Mouse (Mus musculus): ENCODE measurements around the gene Fam78a. TPM values are rescaled to one million over a fixed set of nuclear protein-coding genes. Genes with fewer than 3 reads are reported as not detected.
"Not testable (repeated sequence)": the region's sequence is repeated elsewhere in the genome, so short reads cannot be mapped to it uniquely, and the experiment has no call there.

The Fam78a gene
- total RNA-seq, 1 experiment: 4.1 TPM

DNA sequence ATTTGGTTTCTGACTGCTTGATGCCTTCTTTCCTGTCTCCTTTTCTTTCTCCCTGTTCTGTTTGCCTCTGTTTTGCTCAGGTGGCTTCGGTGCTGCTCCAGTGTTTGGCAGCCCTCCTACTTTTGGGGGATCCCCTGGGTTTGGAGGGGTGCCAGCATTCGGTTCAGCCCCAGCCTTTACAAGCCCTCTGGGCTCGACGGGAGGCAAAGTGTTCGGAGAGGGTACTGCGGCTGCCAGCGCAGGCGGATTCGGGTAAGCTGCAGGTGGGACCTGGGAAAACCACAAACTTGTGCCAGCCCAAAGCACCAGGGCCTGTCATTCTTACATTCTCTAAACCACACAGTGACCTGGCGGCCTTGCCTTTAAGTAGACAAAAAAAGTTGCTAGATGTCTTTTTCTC lies 37.3 kb downstream of the Fam78a start:
- Histone ChIP-seq H3K36me3 (ENCODE audit: control insufficient read depth, insufficient read depth, low read length, poor library complexity, severe bottlenecking) (peaks cover 45% of the 10 kb centered on the region), H3K4me1 (ENCODE audit: control insufficient read depth in 2 of 2, insufficient read depth in 2 of 2, low read length in 2 of 2, poor library complexity in 1 of 2) (no peaks in the 10 kb centered on the region), H3K4me3 (ENCODE audit: insufficient read depth in 1 of 2, low read depth in 1 of 2, low read length in 2 of 2, poor library complexity in 1 of 2, severe bottlenecking in 1 of 2) (no peak overlapping the region), H3K9ac (ENCODE audit: insufficient read depth, low read depth, low read length, poor library complexity, severe bottlenecking) (no peak overlapping the region), H3K9me3 (ENCODE audit: control insufficient read depth, insufficient read depth, low read depth, low read length) (no peaks in the 10 kb centered on the region), H3K27ac (ENCODE audit: insufficient read depth, low read depth, low read length, poor library complexity, severe bottlenecking) (no peak overlapping the region)
- TF ChIP-seq MAFK (IDR thresholded peaks at IDR 0.05; ENCODE audit: insufficient read depth, low read depth, low read length) (no peak), ZC3H11A (IDR thresholded peaks at IDR 0.05; ENCODE audit: borderline replicate concordance, low read depth, low read length) (no peak), CHD2 (IDR thresholded peaks at IDR 0.05; ENCODE audit: low read depth, low read length) (no peak), HCFC1 (IDR thresholded peaks at IDR 0.05; ENCODE audit: borderline replicate concordance, insufficient read depth, low read length) (no peak), ZNF384 (IDR thresholded peaks at IDR 0.05; ENCODE audit: low read depth, low read length) (no peak)
- in situ Hi-C loops (cut with MboI; ENCODE audit: low sequenced_read_pairs in 2 of 2, unreplicated experiment in 2 of 2): no loop called here
- DNase-seq (ENCODE audit: low read depth, low spot score): no peak

GRCm38 (mm10) chr2:32046009-32046408 lies 38.6 kb downstream of the Fam78a start:
- no peak overlapping the region for H3K27ac ChIP-seq (ENCODE audit: insufficient read depth, low read depth, low read length, poor library complexity, severe bottlenecking)
- H3K9ac ChIP-seq (ENCODE audit: insufficient read depth, low read depth, low read length, poor library complexity, severe bottlenecking): no peak overlapping the region
- H3K9me3 ChIP-seq (ENCODE audit: control insufficient read depth, insufficient read depth, low read depth, low read length): no peaks in the 10 kb centered on the region
- TF ChIP-seq HCFC1 (IDR thresholded peaks at IDR 0.05; ENCODE audit: borderline replicate concordance, insufficient read depth, low read length): no peak
- TF ChIP-seq CHD2 (IDR thresholded peaks at IDR 0.05; ENCODE audit: low read depth, low read length): no peak
- TF ChIP-seq MAFK (IDR thresholded peaks at IDR 0.05; ENCODE audit: insufficient read depth, low read depth, low read length): no peak
- TF ChIP-seq ZC3H11A (IDR thresholded peaks at IDR 0.05; ENCODE audit: borderline replicate concordance, low read depth, low read length): no peak
- no peak for TF ChIP-seq ZNF384 (IDR thresholded peaks at IDR 0.05; ENCODE audit: low read depth, low read length)
- H3K4me3 ChIP-seq (ENCODE audit: insufficient read depth in 1 of 2, low read depth in 1 of 2, low read length in 2 of 2, poor library complexity in 1 of 2, severe bottlenecking in 1 of 2): no peak overlapping the region
- DNase-seq (ENCODE audit: low read depth, low spot score): no peak
- H3K4me1 ChIP-seq (ENCODE audit: control insufficient read depth in 2 of 2, insufficient read depth in 2 of 2, low read length in 2 of 2, poor library complexity in 1 of 2): no peaks in the 10 kb centered on the region
- peaks cover 41% of the 10 kb centered on the region for H3K36me3 ChIP-seq (ENCODE audit: control insufficient read depth, insufficient read depth, low read length, poor library complexity, severe bottlenecking)
- in situ Hi-C loops (cut with MboI; ENCODE audit: low sequenced_read_pairs in 2 of 2, unreplicated experiment in 2 of 2): no loop called here

- no peaks in the 10 kb centered on the region for H3K9me3 ChIP-seq (ENCODE audit: control insufficient read depth, insufficient read depth, low read depth, low read length)
- no peaks in the 10 kb centered on the region for H3K4me1 ChIP-seq (ENCODE audit: control insufficient read depth in 2 of 2, insufficient read depth in 2 of 2, low read length in 2 of 2, poor library complexity in 1 of 2)
- H3K36me3 ChIP-seq (ENCODE audit: control insufficient read depth, insufficient read depth, low read length, poor library complexity, severe bottlenecking): peaks cover 40% of the 10 kb centered on the region
- DNase-seq (ENCODE audit: low read depth, low spot score): no peak
- TF ChIP-seq HCFC1 (IDR thresholded peaks at IDR 0.05; ENCODE audit: borderline replicate concordance, insufficient read depth, low read length) (no peak), CHD2 (IDR thresholded peaks at IDR 0.05; ENCODE audit: low read depth, low read length) (no peak), ZNF384 (IDR thresholded peaks at IDR 0.05; ENCODE audit: low read depth, low read length) (no peak), ZC3H11A (IDR thresholded peaks at IDR 0.05; ENCODE audit: borderline replicate concordance, low read depth, low read length) (no peak), MAFK (IDR thresholded peaks at IDR 0.05; ENCODE audit: insufficient read depth, low read depth, low read length) (no peak)
- H3K9ac ChIP-seq (ENCODE audit: insufficient read depth, low read depth, low read length, poor library complexity, severe bottlenecking): no peak overlapping the region
- in situ Hi-C loops (cut with MboI; ENCODE audit: low sequenced_read_pairs in 2 of 2, unreplicated experiment in 2 of 2): no loop called here
- H3K4me3 ChIP-seq (ENCODE audit: insufficient read depth in 1 of 2, low read depth in 1 of 2, low read length in 2 of 2, poor library complexity in 1 of 2, severe bottlenecking in 1 of 2): no peak overlapping the region
- H3K27ac ChIP-seq (ENCODE audit: insufficient read depth, low read depth, low read length, poor library complexity, severe bottlenecking): no peak overlapping the region
These were observed 39.3 kb downstream of the Fam78a start for GRCm38 (mm10) chr2:32045375-32045774.

GRCm38 (mm10) chr2:32043836-32044235 lies 40.8 kb downstream of the Fam78a start:
- Histone ChIP-seq H3K4me1 (ENCODE audit: control insufficient read depth in 2 of 2, insufficient read depth in 2 of 2, low read length in 2 of 2, poor library complexity in 1 of 2) (no peaks in the 10 kb centered on the region), H3K36me3 (ENCODE audit: control insufficient read depth, insufficient read depth, low read length, poor library complexity, severe bottlenecking) (peaks cover 48% of the 10 kb centered on the region), H3K9ac (ENCODE audit: insufficient read depth, low read depth, low read length, poor library complexity, severe bottlenecking) (no peak overlapping the region), H3K4me3 (ENCODE audit: insufficient read depth in 1 of 2, low read depth in 1 of 2, low read length in 2 of 2, poor library complexity in 1 of 2, severe bottlenecking in 1 of 2) (no peak overlapping the region), H3K27ac (ENCODE audit: insufficient read depth, low read depth, low read length, poor library complexity, severe bottlenecking) (no peak overlapping the region), H3K9me3 (ENCODE audit: control insufficient read depth, insufficient read depth, low read depth, low read length) (no peaks in the 10 kb centered on the region)
- TF ChIP-seq CHD2 (IDR thresholded peaks at IDR 0.05; ENCODE audit: low read depth, low read length) (no peak), ZNF384 (IDR thresholded peaks at IDR 0.05; ENCODE audit: low read depth, low read length) (no peak), ZC3H11A (IDR thresholded peaks at IDR 0.05; ENCODE audit: borderline replicate concordance, low read depth, low read length) (no peak), HCFC1 (IDR thresholded peaks at IDR 0.05; ENCODE audit: borderline replicate concordance, insufficient read depth, low read length) (no peak), MAFK (IDR thresholded peaks at IDR 0.05; ENCODE audit: insufficient read depth, low read depth, low read length) (no peak)
- DNase-seq (ENCODE audit: low read depth, low spot score): no peak
- in situ Hi-C loops (cut with MboI; ENCODE audit: low sequenced_read_pairs in 2 of 2, unreplicated experiment in 2 of 2): no loop called here

DNA sequence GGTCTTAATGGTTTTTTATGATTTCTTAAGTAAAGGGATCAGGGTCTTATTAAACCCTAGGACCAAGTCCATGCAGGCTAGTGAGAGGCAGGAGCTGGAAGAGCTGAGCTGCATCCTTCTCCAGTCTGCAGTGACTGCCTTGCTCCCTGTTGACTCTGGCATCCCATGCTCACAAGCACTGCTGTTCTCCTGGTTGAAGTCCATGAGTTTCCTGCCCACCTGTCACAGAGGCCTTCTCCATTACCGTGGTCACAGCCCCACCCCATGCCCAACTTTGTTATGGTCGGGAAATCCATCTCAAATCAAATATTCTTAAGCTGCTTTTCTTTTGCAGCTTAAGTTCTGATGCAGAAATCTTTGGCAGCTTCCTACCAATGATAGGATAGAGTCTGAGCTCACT lies 43.6 kb downstream of the Fam78a start:
- peaks cover 45% of the 10 kb centered on the region for H3K36me3 ChIP-seq (ENCODE audit: control insufficient read depth, insufficient read depth, low read length, poor library complexity, severe bottlenecking)
- H3K27ac ChIP-seq (ENCODE audit: insufficient read depth, low read depth, low read length, poor library complexity, severe bottlenecking): no peak overlapping the region
- no peaks in the 10 kb centered on the region for H3K4me1 ChIP-seq (ENCODE audit: control insufficient read depth in 2 of 2, insufficient read depth in 2 of 2, low read length in 2 of 2, poor library complexity in 1 of 2)
- DNase-seq (ENCODE audit: low read depth, low spot score): no peak
- no peak overlapping the region for H3K4me3 ChIP-seq (ENCODE audit: insufficient read depth in 1 of 2, low read depth in 1 of 2, low read length in 2 of 2, poor library complexity in 1 of 2, severe bottlenecking in 1 of 2)
- H3K9ac ChIP-seq (ENCODE audit: insufficient read depth, low read depth, low read length, poor library complexity, severe bottlenecking): no peak overlapping the region
- H3K9me3 ChIP-seq (ENCODE audit: control insufficient read depth, insufficient read depth, low read depth, low read length): no peaks in the 10 kb centered on the region
- TF ChIP-seq ZC3H11A (IDR thresholded peaks at IDR 0.05; ENCODE audit: borderline replicate concordance, low read depth, low read length) (no peak), ZNF384 (IDR thresholded peaks at IDR 0.05; ENCODE audit: low read depth, low read length) (no peak)
- in situ Hi-C loops (cut with MboI; ENCODE audit: low sequenced_read_pairs in 2 of 2, unreplicated experiment in 2 of 2): no loop called here

DNA sequence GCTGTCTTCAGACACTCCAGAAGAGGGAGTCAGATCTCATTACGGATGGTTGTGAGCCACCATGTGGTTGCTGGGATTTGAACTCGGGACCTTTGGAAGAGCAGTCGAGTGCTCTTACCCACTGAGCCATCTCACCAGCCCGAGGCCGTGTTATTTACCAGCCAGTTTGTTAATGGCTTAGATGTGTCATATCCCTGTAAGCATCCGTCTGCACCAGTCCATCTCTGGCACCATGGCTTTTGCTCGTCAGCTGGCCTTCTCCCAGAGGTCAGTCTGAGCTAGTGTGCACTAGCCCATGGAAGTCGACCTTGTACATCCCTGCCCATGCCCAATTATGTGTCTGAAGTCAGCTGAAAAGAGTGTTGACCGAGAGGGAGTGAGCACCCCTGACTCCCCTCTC lies 44.0 kb downstream of the Fam78a start:
- H3K9me3 ChIP-seq (ENCODE audit: control insufficient read depth, insufficient read depth, low read depth, low read length); DNase-seq (ENCODE audit: low read depth, low spot score); H3K4me3 ChIP-seq (ENCODE audit: insufficient read depth in 1 of 2, low read depth in 1 of 2, low read length in 2 of 2, poor library complexity in 1 of 2, severe bottlenecking in 1 of 2); in situ Hi-C loops (cut with MboI; ENCODE audit: low sequenced_read_pairs in 2 of 2, unreplicated experiment in 2 of 2); H3K9ac ChIP-seq (ENCODE audit: insufficient read depth, low read depth, low read length, poor library complexity, severe bottlenecking); H3K27ac ChIP-seq (ENCODE audit: insufficient read depth, low read depth, low read length, poor library complexity, severe bottlenecking); H3K4me1 ChIP-seq (ENCODE audit: control insufficient read depth in 2 of 2, insufficient read depth in 2 of 2, low read length in 2 of 2, poor library complexity in 1 of 2): not testable (repeated sequence)
- H3K36me3 ChIP-seq (ENCODE audit: control insufficient read depth, insufficient read depth, low read length, poor library complexity, severe bottlenecking): peaks cover 42% of the 10 kb centered on the region

All from ES-E14 (cell line).